In the genomic region with DNA sequence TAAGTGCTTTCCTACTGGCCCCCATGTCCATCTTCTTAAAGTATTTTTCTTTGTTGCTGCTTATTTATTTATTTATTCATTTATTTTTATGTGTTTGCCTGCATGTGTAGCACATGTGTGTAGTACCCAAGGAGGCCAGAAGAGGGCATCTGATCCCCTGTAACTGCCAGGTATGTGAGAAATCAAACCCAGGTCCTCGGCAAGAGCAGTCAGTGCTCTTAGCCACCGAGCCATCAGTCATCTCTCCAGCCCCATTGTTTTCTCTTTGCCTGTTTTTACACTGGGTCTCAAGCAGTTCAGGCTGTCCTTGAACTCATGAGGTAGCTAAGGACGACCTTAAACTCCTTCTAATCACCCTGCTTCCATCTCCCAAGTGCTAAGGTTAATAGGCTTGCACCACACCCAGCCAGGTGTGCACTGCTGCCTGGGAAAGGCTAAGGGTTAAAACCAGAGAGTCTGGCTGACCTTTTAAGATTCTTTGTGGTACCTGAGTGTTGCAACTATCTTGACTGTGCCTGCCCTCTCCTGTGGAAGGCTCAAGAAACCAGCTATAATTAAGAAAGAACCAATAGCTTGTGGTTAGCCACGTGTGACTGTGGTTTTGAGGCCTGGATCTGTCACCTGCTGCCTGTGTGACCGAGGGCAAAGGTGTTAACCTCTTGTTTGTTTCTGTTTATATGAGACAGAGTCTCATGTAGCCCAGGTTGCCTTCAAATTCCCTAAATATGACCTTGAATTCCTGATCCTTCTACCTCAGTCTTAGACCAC, we compare ENCODE assay signal across 9 mouse cellular contexts. TPM values are rescaled to one million over a fixed set of nuclear protein-coding genes. Genes with fewer than 3 reads are reported as not detected.
DNase-seq lines count a peak whose midpoint lies in the region.
"Had no signal": no experiment of that assay in that cellular context is flagged by ENCODE, and none has a peak within 500 bp of the region (broad histone marks: within the 10 kb centered on the region; RNA-seq: fewer than 3 reads in every experiment).

No protein-coding gene starts in this region.

- H3K9me3 ChIP-seq in embryonic facial prominence, embryonic 10.5 days: no peaks in the 10 kb centered on the region
- H3K9me3 ChIP-seq: limb, embryonic 15.5 days had no signal

- H3K4me1 ChIP-seq in embryonic facial prominence, embryonic 10.5 days: peaks cover 10% of the 10 kb centered on the region; the same call in 1 of the 2 replicates

- H3K4me3 ChIP-seq in embryonic facial prominence, embryonic 10.5 days: no peak overlapping the region
- H3K4me3 ChIP-seq: limb, embryonic 15.5 days had no signal

- no peak overlapping the region for H3K27ac ChIP-seq in embryonic facial prominence, embryonic 10.5 days (replicated peaks)

- no peaks in the 10 kb centered on the region for H3K27me3 ChIP-seq in embryonic facial prominence, embryonic 10.5 days (replicated peaks; ENCODE audit: low read depth, poor library complexity, severe bottlenecking)
- H3K27me3 ChIP-seq: limb, embryonic 15.5 days had no signal

- no peaks in the 10 kb centered on the region for H3K36me3 ChIP-seq in embryonic facial prominence, embryonic 10.5 days (replicated peaks)
- H3K36me3 ChIP-seq: limb, embryonic 15.5 days had no signal

- WGBS in embryonic facial prominence, embryonic 10.5 days: 69% methylated on average over 5 of the region's 5 CpGs

- peak; percentile 8 for DNase-seq in cerebellum, adult 9-11 months
- DNase-seq in cerebellum, adult 9-10 months: no peak
- DNase-seq in left cerebral cortex, postnatal 4 days: peak; percentile 12
- DNase-seq in left cerebral cortex, adult 9 months (ENCODE audit: low spot score in 2 of 2): no peak
- DNase-seq in embryonic facial prominence, embryonic 10.5 days (ENCODE audit: low spot score): peak; percentile 47
- DNase-seq in retina, embryonic 14.5 days (ENCODE audit: low spot score): peak; percentile 16
- DNase-seq in ovary, postnatal 14 days (ENCODE audit: low spot score): no peak
- DNase-seq in ovary, adult 18-20 months (ENCODE audit: low spot score): no peak

- intact Hi-C loops in left cerebral cortex, postnatal 4 days (cut with DNase I): no loop called here

RNA-seq across cellular contexts. Expression of a gene that starts 16.7 kb away (rescaled TPM):
- total RNA-seq in left cerebral cortex, postnatal 4 days (2021): 100 to 1,000 TPM; 180 to 191 TPM
- 123 and 126 TPM in 2 replicates for polyA plus RNA-seq in embryonic facial prominence, embryonic 10.5 days (2016; fragmentation: Nextera tagmentation; extraction: Ambion mirVana)

Comparison
In these comparisons a context has a peak if more than half of its experiments do, and no peak if none do; other contexts are left out.
1. DNase-seq: peak in cerebellum, adult 9-11 months (single experiment), left cerebral cortex, postnatal 4 days (single experiment), embryonic facial prominence, embryonic 10.5 days (single experiment) and retina, embryonic 14.5 days (single experiment); none in cerebellum, adult 9-10 months (single experiment), left cerebral cortex, adult 9 months (0 of 2), ovary, postnatal 14 days (single experiment) and ovary, adult 18-20 months (single experiment).